Mouse (Mus musculus): Measurements from ENCODE around the gene Sec14l4.

- TF ChIP-seq POLR2AphosphoS2 (IDR thresholded peaks at IDR 0.05; ENCODE audit: insufficient read length, low read depth) (no peak), POLR2A (IDR thresholded peaks at IDR 0.05; ENCODE audit: insufficient read length, low read depth) (no peak), MYOG (IDR thresholded peaks at IDR 0.05; ENCODE audit: control insufficient read depth in 1 of 3, insufficient read depth in 1 of 3, insufficient read length in 2 of 3, low read depth in 2 of 3) (peak in 1 of 3 experiments; percentile 52), MYOD1 (IDR thresholded peaks at IDR 0.05; ENCODE audit: control insufficient read depth in 1 of 3, insufficient read length in 2 of 3, low read depth in 2 of 3) (peak in 1 of 3 experiments; percentile 11), TCF3 (IDR thresholded peaks at IDR 0.05; ENCODE audit: insufficient read length, low read depth) (no peak), MAX (IDR thresholded peaks at IDR 0.05; ENCODE audit: low read depth) (no peak)
Measured at GRCm38 (mm10) chr11:4087267-4087666, 56.0 kb downstream of the Sec14l4 start.

All from myocyte (in vitro differentiated cells).